Mouse (Mus musculus): Measurements from ENCODE around the gene Ace.

GRCm38 (mm10) chr11:105922769-105923663 is 44.7 kb upstream of the Ace start:
- TF ChIP-seq POLR2A (IDR thresholded peaks at IDR 0.05; ENCODE audit: extremely low read depth, insufficient read depth, low read length) (no peak), CTCF (IDR thresholded peaks at IDR 0.05; ENCODE audit: extremely low read depth, insufficient read depth, low read length) (no peak)

Data from cortical plate, adult 2 months (tissue).